Mouse (Mus musculus) cerebellum, adult 2 months (tissue): ENCODE results near the gene 1190005I06Rik.

Experiments
- CTCF ChIP-seq: fragments of 200-500 bp; IDR thresholded peaks from 2 replicates; pipeline ENCODE4 v1.5.1; 2011; ENCODE audit warnings: low read depth, mild to moderate bottlenecking, control low read depth, low read length, moderate library complexity, borderline replicate concordance; ENCODE audit not compliant: insufficient read depth
- POLR2A ChIP-seq: fragments of 200-500 bp; IDR thresholded peaks from 2 replicates; pipeline ENCODE4 v1.6.1; 2011; ENCODE audit warnings: low read length, control low read depth, borderline replicate concordance; ENCODE audit not compliant: insufficient read depth

DNA sequence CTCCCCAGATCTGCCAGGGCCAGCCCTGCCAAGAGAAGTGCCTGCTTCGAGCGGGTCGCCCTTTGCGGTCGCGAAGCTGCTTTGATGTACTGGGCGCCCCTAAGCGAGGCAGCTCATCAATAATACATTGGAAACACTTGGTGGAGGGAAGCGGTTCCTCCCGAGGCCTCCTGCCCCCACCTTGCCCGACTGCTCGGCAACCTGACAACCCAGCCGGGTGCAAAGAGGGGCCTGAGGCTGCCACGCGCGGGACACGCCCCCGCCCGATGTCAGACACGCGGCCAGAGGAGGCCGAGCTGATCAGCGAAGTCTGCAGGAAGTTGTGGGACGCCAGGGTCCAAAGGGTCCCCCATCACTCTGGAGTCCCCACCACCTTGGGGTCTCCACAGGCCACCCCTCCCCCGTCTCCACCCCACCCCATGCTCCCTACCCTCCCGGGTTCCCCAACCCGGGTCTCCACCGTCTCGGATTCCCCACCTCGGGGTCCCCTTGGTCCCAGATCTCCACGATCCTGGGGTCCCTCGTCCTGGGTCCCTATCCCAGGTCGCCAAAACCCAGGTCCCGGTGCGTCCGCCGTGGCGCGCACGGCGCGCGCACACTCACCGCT, 13.7 kb downstream of the 1190005I06Rik start:
- TF ChIP-seq POLR2A, result no peak
- TF ChIP-seq CTCF, result no peak
